Mouse (Mus musculus): ENCODE results near the gene Radil.

Gene Radil

DNA sequence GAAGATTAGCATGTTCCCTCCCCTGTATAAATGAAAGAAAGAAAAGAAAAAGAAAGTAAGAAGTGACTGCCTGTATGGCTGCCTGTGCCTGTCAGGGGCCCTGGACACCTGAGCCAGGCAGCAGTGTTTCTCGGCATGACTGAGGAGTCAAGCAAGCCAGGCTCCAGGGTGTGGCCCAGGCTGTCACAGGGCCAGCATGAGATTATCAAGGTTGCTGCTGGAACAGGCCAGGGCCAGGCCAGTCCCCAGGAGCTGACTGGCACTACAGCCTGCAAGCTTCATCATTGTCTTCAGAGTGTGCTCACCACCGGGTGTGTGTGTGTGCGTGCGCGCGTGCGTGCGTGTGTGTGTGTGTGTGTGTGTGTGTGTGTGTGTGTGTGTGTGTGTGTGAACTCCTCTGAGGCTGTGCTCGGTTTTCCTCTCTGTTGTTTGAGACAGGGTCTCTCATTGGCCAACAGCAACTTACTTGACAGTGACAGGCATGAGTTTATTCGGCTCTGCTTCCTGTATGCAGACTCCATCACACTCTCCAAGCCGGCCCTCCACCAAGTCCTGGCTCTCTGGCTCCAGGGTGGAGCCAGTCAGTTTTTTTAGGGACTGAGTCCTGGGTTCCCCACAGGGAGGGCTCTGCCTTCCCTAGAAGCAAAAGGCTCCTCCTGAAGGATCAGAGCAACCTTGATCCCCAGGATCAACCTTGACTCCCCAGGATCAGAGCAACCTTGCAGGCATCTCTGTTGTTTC, 105.9 kb downstream of the Radil start:
- no peak for DNase-seq

GRCm38 (mm10) chr5:142443994-142444393, 106.9 kb downstream of the Radil start:
- DNase-seq, result no peak

DNA sequence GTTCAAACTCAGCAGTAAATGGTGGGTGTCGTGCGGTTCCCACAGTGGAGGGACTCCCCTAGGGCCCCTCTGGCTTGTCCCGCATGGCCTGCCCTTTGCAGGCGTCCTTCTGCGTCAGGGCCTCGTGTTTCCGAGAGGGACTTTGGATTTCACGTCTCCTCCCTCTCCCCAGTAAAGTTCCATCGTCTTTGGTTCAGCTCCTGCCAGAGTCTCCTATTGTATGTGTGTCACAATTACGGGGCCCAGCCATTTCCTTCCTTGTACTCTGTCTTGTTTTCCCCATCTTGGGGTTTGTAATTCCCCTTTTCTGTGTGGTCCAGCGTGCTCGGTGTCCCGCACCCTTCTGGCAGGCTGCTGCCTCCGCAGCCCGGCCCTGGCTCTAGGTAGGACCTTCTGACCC, 107.4 kb downstream of the Radil start:
- no peak for DNase-seq

GRCm38 (mm10) chr5:142442045-142442440, 108.9 kb downstream of the Radil start:
- no peak for DNase-seq

GRCm38 (mm10) chr5:142441332-142442044, 109.4 kb downstream of the Radil start:
- DNase-seq, result no peak

DNA sequence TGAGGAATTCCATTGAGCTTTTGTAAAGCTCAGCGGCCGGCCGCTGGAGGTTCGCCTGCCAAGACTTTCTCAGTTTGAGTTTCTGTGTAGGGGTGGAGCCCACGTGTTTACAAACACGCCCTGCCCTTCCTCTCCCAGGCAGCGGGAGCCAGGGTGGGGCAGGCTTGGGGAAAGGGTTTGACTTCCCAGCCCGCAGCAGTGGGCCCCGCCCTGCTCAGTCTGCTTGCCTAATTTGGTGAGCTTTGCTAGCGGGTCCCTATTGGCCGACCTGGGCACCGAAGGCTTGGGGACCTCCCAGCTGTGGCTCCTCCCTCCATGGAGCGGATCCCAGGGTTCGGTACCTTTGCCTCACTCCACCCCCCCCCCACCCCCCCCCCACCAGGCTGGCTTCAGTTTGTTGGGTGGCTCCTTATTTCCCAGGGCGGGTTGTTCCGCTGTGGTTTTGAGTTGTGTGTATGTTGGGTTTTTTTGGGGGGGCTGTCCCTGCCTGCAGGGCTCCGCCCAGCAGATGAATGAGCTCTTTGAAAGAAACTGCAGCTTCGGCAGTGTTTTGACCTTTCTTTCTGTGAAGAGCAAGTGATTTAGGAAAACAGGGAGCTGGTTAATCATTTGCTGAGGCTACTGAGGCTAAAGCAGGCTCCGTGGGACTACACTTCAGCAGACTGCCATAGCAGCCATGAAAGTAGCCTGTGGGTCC, 110.3 kb downstream of the Radil start:
- no peak for DNase-seq

GRCm38 (mm10) chr5:142439911-142440432, 110.9 kb downstream of the Radil start:
- DNase-seq, result no peak

DNA sequence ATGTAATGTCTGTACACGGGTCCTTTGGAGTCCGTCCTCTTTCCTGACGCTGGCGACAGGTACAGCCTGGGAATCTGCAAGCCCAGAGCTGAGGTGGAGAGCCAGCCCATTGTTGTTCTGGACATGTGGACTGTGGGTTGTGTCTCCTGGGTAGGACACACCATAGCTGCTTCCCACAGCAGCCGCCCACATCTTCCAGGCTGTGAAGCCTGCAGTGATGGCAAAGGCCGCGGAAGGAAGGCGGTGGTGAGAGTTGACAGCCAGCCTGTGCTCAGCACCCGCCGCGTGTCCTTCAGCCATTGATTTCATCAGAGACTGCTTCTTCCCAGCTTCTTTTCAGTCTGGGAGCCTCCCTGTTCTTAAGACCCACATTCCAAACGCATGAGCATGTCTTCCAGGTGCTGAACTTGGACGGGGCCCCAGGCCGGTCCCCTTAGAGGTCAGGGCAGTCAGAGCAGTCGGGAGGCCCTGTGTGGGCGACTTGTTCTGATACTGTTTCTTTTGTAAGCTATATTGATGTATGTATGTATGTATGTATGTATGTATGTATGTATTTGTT, 112.4 kb downstream of the Radil start:
- no peak for DNase-seq

- no peak for DNase-seq
Measured at GRCm38 (mm10) chr5:142435736-142436135, 115.2 kb downstream of the Radil start.

Measured in cerebellum, adult 8-10 months (tissue).